Mouse (Mus musculus) MEL (cell line): ENCODE results near the gene Ccdc107. TPM values are rescaled to one million over a fixed set of nuclear protein-coding genes. Genes with fewer than 3 reads are reported as not detected.

Source experiments
- DNase-seq: peaks from one replicate; pipeline ENCODE4 v3.0.0; 2011; ENCODE audit warnings: low read depth, low spot score
- H3K27ac ChIP-seq: 2 replicates; pipeline ENCODE4 v1.5.1; 2012; ENCODE audit warnings: low read depth, mild to moderate bottlenecking, control low read depth, low read length, moderate library complexity; ENCODE audit not compliant: control insufficient read depth
- H3K27me3 ChIP-seq, 2 experiments: fragments of 150-350 bp in 1 of 2; sonication (generic) in 1 of 2; 2 replicates each; pipeline ENCODE4 v1.6.1; 2012; ENCODE audit warnings: low read length in 2 of 2, mild to moderate bottlenecking in 2 of 2, improper control_type of control experiment in 1 of 2, moderate library complexity in 1 of 2; ENCODE audit not compliant: insufficient read depth in 2 of 2, control insufficient read depth in 1 of 2
- H3K36me3 ChIP-seq, 2 experiments: 2 replicates each; pipeline ENCODE4 v1.6.1; 2012 to 2014; ENCODE audit warnings: low read length in 2 of 2, improper control_type of control experiment in 1 of 2, inconsistent platforms in 1 of 2, mild to moderate bottlenecking in 1 of 2; ENCODE audit not compliant: insufficient read depth in 2 of 2, control insufficient read depth in 1 of 2
- H3K4me1 ChIP-seq, 2 experiments: fragments of 150-350 bp in 1 of 2; sonication (generic) in 1 of 2; 2 replicates each; pipeline ENCODE4 v1.6.1; 2012; ENCODE audit warnings: low read length in 2 of 2, improper control_type of control experiment in 1 of 2, mild to moderate bottlenecking in 1 of 2; ENCODE audit not compliant: insufficient read depth in 2 of 2, control insufficient read depth in 1 of 2
- H3K4me3 ChIP-seq, 2 experiments: fragments of 150-350 bp in 1 of 2; sonication (generic) in 1 of 2; 2 replicates each; pipeline ENCODE4 v1.5.1; 2012; ENCODE audit warnings: low read depth in 2 of 2, low read length in 2 of 2, mild to moderate bottlenecking in 2 of 2, moderate library complexity in 2 of 2, control low read depth in 1 of 2, improper control_type of control experiment in 1 of 2; ENCODE audit not compliant: control insufficient read depth in 1 of 2, insufficient read depth in 1 of 2
- H3K79me2 ChIP-seq: 2 replicates; pipeline ENCODE4 v1.6.1; 2012; ENCODE audit warnings: mild to moderate bottlenecking, low read length, moderate library complexity; ENCODE audit not compliant: control insufficient read depth, poor library complexity, insufficient read depth
- H3K9ac ChIP-seq: 2 replicates; pipeline ENCODE4 v1.6.1; 2012; ENCODE audit warnings: low read depth, mild to moderate bottlenecking, control low read depth, low read length, moderate library complexity; ENCODE audit not compliant: control insufficient read depth, poor library complexity, severe bottlenecking
- H3K9me3 ChIP-seq: fragments of 150-350 bp; sonication (generic); replicated peaks from 2 replicates; pipeline ENCODE4 v1.6.1; 2012; ENCODE audit warnings: mild to moderate bottlenecking, low read length, improper control_type of control experiment, moderate library complexity; ENCODE audit not compliant: insufficient read depth
- CTCF ChIP-seq, 3 experiments: IDR thresholded peaks in 2 of 3; conservative IDR thresholded peaks in 1 of 3; 2 replicates each; pipeline ENCODE4 v1.5.1; 2011 to 2012; ENCODE audit warnings: low read length in 3 of 3, low read depth in 2 of 3, mild to moderate bottlenecking in 2 of 3, improper control_type of control experiment in 1 of 3, inconsistent platforms in 1 of 3, mixed read lengths in 1 of 3, moderate library complexity in 1 of 3; ENCODE audit not compliant: control insufficient read depth in 1 of 3, insufficient read depth in 1 of 3, poor library complexity in 1 of 3, severe bottlenecking in 1 of 3
- E2F4 ChIP-seq: IDR thresholded peaks from 2 replicates; pipeline ENCODE4 v1.6.1; 2011; ENCODE audit warnings: low read depth, low read length, improper control_type of control experiment, borderline replicate concordance
- ELF1 ChIP-seq: IDR thresholded peaks from 2 replicates; pipeline ENCODE4 v1.6.1; 2014; ENCODE audit warnings: low read depth, mild to moderate bottlenecking, inconsistent platforms, low read length, improper control_type of control experiment, moderate library complexity
- EP300 ChIP-seq, 2 experiments: IDR thresholded peaks; 2 replicates each; pipeline ENCODE4 v1.6.1; 2011; ENCODE audit warnings: improper control_type of control experiment in 2 of 2, low read length in 2 of 2, low read depth in 1 of 2, mild to moderate bottlenecking in 1 of 2
- ETS1 ChIP-seq: IDR thresholded peaks from 2 replicates; pipeline ENCODE4 v1.6.1; 2012; ENCODE audit warnings: low read depth, mild to moderate bottlenecking, inconsistent platforms, low read length, improper control_type of control experiment, moderate library complexity
- GABPA ChIP-seq: IDR thresholded peaks from 2 replicates; pipeline ENCODE4 v1.6.1; 2012; ENCODE audit warnings: low read depth, mild to moderate bottlenecking, inconsistent platforms, low read length, improper control_type of control experiment, moderate library complexity
- GATA1 ChIP-seq: IDR thresholded peaks from 2 replicates; pipeline ENCODE4 v1.6.1; 2011; ENCODE audit warnings: low read depth, low read length, improper control_type of control experiment
- HCFC1 ChIP-seq: IDR thresholded peaks from 2 replicates; pipeline ENCODE4 v1.6.1; 2012; ENCODE audit warnings: low read depth, mild to moderate bottlenecking, inconsistent platforms, low read length, improper control_type of control experiment, moderate library complexity
- KAT2A ChIP-seq: conservative IDR thresholded peaks from 2 replicates; pipeline ENCODE4 v1.6.1; 2012; ENCODE audit warnings: low read depth, low read length, improper control_type of control experiment, inconsistent platforms
- MAFK ChIP-seq: IDR thresholded peaks from 2 replicates; pipeline ENCODE4 v1.6.1; 2011; ENCODE audit warnings: low read depth, mild to moderate bottlenecking, low read length, improper control_type of control experiment, borderline replicate concordance
- MAX ChIP-seq: IDR thresholded peaks from 2 replicates; pipeline ENCODE4 v1.6.1; 2011; ENCODE audit warnings: low read length, improper control_type of control experiment
- NRF1 ChIP-seq: IDR thresholded peaks from 2 replicates; pipeline ENCODE4 v1.6.1; 2014; ENCODE audit warnings: low read depth, mild to moderate bottlenecking, inconsistent platforms, low read length, improper control_type of control experiment, moderate library complexity; ENCODE audit not compliant: poor library complexity, insufficient read depth, severe bottlenecking
- POLR2A ChIP-seq, 2 experiments: IDR thresholded peaks; 2 replicates each; pipeline ENCODE4 v1.6.1; 2011 to 2012; ENCODE audit warnings: low read length in 2 of 2, mild to moderate bottlenecking in 2 of 2, control low read depth in 1 of 2, improper control_type of control experiment in 1 of 2, low read depth in 1 of 2, moderate library complexity in 1 of 2; ENCODE audit not compliant: control insufficient read depth in 1 of 2, insufficient read depth in 1 of 2, poor library complexity in 1 of 2
- POLR2AphosphoS5 ChIP-seq: IDR thresholded peaks from 2 replicates; pipeline ENCODE4 v1.6.1; 2012; ENCODE audit warnings: low read depth, borderline replicate concordance, mild to moderate bottlenecking, inconsistent platforms, low read length, moderate library complexity, mixed read lengths
- RAD21 ChIP-seq: IDR thresholded peaks from 2 replicates; pipeline ENCODE4 v1.6.1; 2011; ENCODE audit warnings: mild to moderate bottlenecking, low read depth, low read length, improper control_type of control experiment
- RCOR1 ChIP-seq: IDR thresholded peaks from 2 replicates; pipeline ENCODE4 v1.6.1; 2012; ENCODE audit warnings: low read depth, mild to moderate bottlenecking, inconsistent platforms, low read length, improper control_type of control experiment
- SMC3 ChIP-seq: IDR thresholded peaks from 2 replicates; pipeline ENCODE4 v1.6.1; 2011; ENCODE audit warnings: low read depth, low read length, improper control_type of control experiment
- TAL1 ChIP-seq: IDR thresholded peaks from 2 replicates; pipeline ENCODE4 v1.6.1; 2012; ENCODE audit warnings: mild to moderate bottlenecking, inconsistent platforms, low read length, moderate library complexity, mixed read lengths
- TBP ChIP-seq: IDR thresholded peaks from 2 replicates; pipeline ENCODE4 v1.8.0; 2011; ENCODE audit warnings: low read depth, low read length, improper control_type of control experiment
- TCF12 ChIP-seq: IDR thresholded peaks from 2 replicates; pipeline ENCODE4 v1.6.1; 2014; ENCODE audit warnings: low read depth, mild to moderate bottlenecking, inconsistent platforms, low read length, improper control_type of control experiment, moderate library complexity
- UBTF ChIP-seq: IDR thresholded peaks from 2 replicates; pipeline ENCODE4 v1.6.1; 2012; ENCODE audit warnings: low read depth, mild to moderate bottlenecking, inconsistent platforms, low read length, improper control_type of control experiment, moderate library complexity, borderline replicate concordance; ENCODE audit not compliant: insufficient read depth
- USF1 ChIP-seq: IDR thresholded peaks from 2 replicates; pipeline ENCODE4 v1.6.1; 2014; ENCODE audit warnings: low read depth, mild to moderate bottlenecking, inconsistent platforms, low read length, improper control_type of control experiment, moderate library complexity
- ZC3H11A ChIP-seq: IDR thresholded peaks from 2 replicates; pipeline ENCODE4 v1.6.1; 2012; ENCODE audit warnings: low read depth, mild to moderate bottlenecking, inconsistent platforms, low read length, improper control_type of control experiment
- ZKSCAN1 ChIP-seq: IDR thresholded peaks from 2 replicates; pipeline ENCODE4 v1.6.1; 2012; ENCODE audit warnings: low read depth, mild to moderate bottlenecking, inconsistent platforms, low read length, improper control_type of control experiment, moderate library complexity
- ZMIZ1 ChIP-seq: IDR thresholded peaks from 2 replicates; pipeline ENCODE4 v1.6.1; 2012; ENCODE audit warnings: low read depth, mild to moderate bottlenecking, inconsistent platforms, low read length, improper control_type of control experiment, moderate library complexity
- ZNF384 ChIP-seq: IDR thresholded peaks from 2 replicates; pipeline ENCODE4 v1.6.1; 2012; ENCODE audit warnings: low read depth, mild to moderate bottlenecking, inconsistent platforms, low read length, improper control_type of control experiment
- polyA plus RNA-seq, 2 experiments: library from polyadenylated mRNA; stranded (reverse) in 1 of 2; unstranded in 1 of 2; fragments of >175 nt in 1 of 2; fragments of >200 nt in 1 of 2; gene quantifications; 2 replicates each; pipeline versions ENCODE4 v1.2.1 to v1.2.4; 2012; ENCODE audit warnings: low replicate concordance in 2 of 2, low read depth in 1 of 2; ENCODE audit not compliant: insufficient read length in 2 of 2, insufficient read depth in 1 of 2, missing spikeins in 1 of 2
- total RNA-seq: library from RNA; depleted of rRNA; stranded (reverse); fragments of 300-350 nt; gene quantifications from 2 replicates; pipeline ENCODE4 v1.2.3, GENCODE M21; 2012

Ccdc107 gene
- total and polyA plus RNA-seq, 3 experiments = 44.3 to 56.7 TPM; not detected in 1

GRCm38 (mm10) chr4:43453413-43453812, 39.3 kb upstream of the Ccdc107 start:
- TF ChIP-seq HCFC1 = no peak
- TF ChIP-seq RAD21 = no peak
- TF ChIP-seq ZNF384 = no peak
- no peak for TF ChIP-seq NRF1
- TF ChIP-seq ZMIZ1 = no peak
- TF ChIP-seq TAL1 = no peak
- TF ChIP-seq KAT2A = no peak
- TF ChIP-seq GABPA = no peak
- TF ChIP-seq ETS1 = no peak
- TF ChIP-seq USF1 = no peak
- no peak for TF ChIP-seq SMC3
- no peak for TF ChIP-seq MAX
- TF ChIP-seq ZC3H11A = no peak
- TF ChIP-seq ELF1 = no peak
- no peak for TF ChIP-seq GATA1
- no peak for TF ChIP-seq E2F4
- no peak for TF ChIP-seq ZKSCAN1
- no peak overlapping the region for H3K27ac ChIP-seq
- no peaks in the 10 kb centered on the region; a peak in 1 of 4 replicates for H3K36me3 ChIP-seq
- no peaks in the 10 kb centered on the region for H3K27me3 ChIP-seq
- peak overlapping the region; percentile 39 to 41; a peak in 3 of 4 replicates for H3K4me3 ChIP-seq
- peaks cover 0 to 12% of the 10 kb centered on the region in 2 experiments; a peak in 3 of 4 replicates for H3K4me1 ChIP-seq
- H3K9me3 ChIP-seq = no peaks in the 10 kb centered on the region
- no peak for DNase-seq
- H3K79me2 ChIP-seq = no peaks in the 10 kb centered on the region
- peak overlapping the region; percentile 28; the same call in 1 of the 2 replicates for H3K9ac ChIP-seq

GRCm38 (mm10) chr4:43454041-43454836, 38.5 kb upstream of the Ccdc107 start, which contains the start of gene Cd72:
Cd72 (minus strand) TSS chr4:43454628.
- Histone ChIP-seq H3K27me3 (no peaks in the 10 kb centered on the region), H3K27ac (no peak within 1 kb of the TSS), H3K4me3 (peak within 1 kb of the TSS; percentile 39 to 41; a peak in 3 of 4 replicates), H3K4me1 (peaks cover 0 to 12% of the 10 kb centered on the region in 2 experiments; a peak in 3 of 4 replicates), H3K9me3 (no peaks in the 10 kb centered on the region), H3K36me3 (no peaks in the 10 kb centered on the region; a peak in 1 of 4 replicates), H3K9ac (peak within 1 kb of the TSS; percentile 34), H3K79me2 (no peaks in the 10 kb centered on the region)
- TF ChIP-seq MAX (no peak), RAD21 (no peak), MAFK (no peak), GABPA (no peak), TBP (no peak), EP300 (IDR thresholded peaks at IDR 0.05; ENCODE audit: low read depth in 1 of 2, low read length in 2 of 2) (0 out of 4 replicates have a peak, but pooled peaks of 1 of the 2 experiments have one; percentile 11), SMC3 (no peak), UBTF (no peak), POLR2AphosphoS5 (no peak), ZC3H11A (no peak), NRF1 (no peak), TCF12 (0 out of 2 replicates have a peak, but pooled peaks have one; percentile 7), RCOR1 (no peak), CTCF (IDR thresholded peaks at IDR 0.05 in 2 of 3, conservative IDR thresholded peaks at IDR 0.05 in 1 of 3; ENCODE audit: control insufficient read depth in 1 of 3, insufficient read depth in 1 of 3, low read depth in 2 of 3, low read length in 3 of 3, poor library complexity in 1 of 3, severe bottlenecking in 1 of 3) (no peak), POLR2A (IDR thresholded peaks at IDR 0.05; ENCODE audit: control insufficient read depth in 1 of 2, insufficient read depth in 1 of 2, low read depth in 1 of 2, low read length in 2 of 2, poor library complexity in 1 of 2) (no peak), ETS1 (peak; percentile 30; the same call in 1 of the 2 replicates)
- DNase-seq = peak; percentile 71
